Mouse (Mus musculus) granulocyte monocyte progenitor cell, adult 5-6 weeks (primary cell): ENCODE data around the gene Amdhd1. TPM values are rescaled to one million over a fixed set of nuclear protein-coding genes. Genes with fewer than 3 reads are reported as not detected.

Experiments
- ATAC-seq: replicated peaks from 2 replicates; pipeline ENCODE4 v1.8.0; 2016; ENCODE audit warnings: mild to moderate bottlenecking, moderate TSS enrichment, inconsistent platforms; ENCODE audit not compliant: poor library complexity, severe bottlenecking
- total RNA-seq, 2 experiments: library from RNA; stranded (forward) in 1 of 2; stranded (reverse) in 1 of 2; fragments of 200-712, 200-1000 nt in 1 of 2; fragments of >200 nt in 1 of 2; fragmentation: Nextera tagmentation in 1 of 2; gene quantifications; 2 replicates each; pipeline ENCODE4 v1.2.3; 2014 to 2017

Gene Amdhd1
- total RNA-seq, 2 experiments from 2014 or later: not detected

GRCm38 (mm10) chr10:93485055-93485691 lies 54.7 kb downstream of the Amdhd1 start:
- ATAC-seq: no peak

- no peak for ATAC-seq
These were observed 55.3 kb downstream of the Amdhd1 start for GRCm38 (mm10) chr10:93484511-93484910.

Other genes with a start within 250 kb of the Amdhd1 start
- 32.0 and 34.6 TPM in 2 replicates for gene Elk3, start 228.9 kb downstream of the Amdhd1 start, total RNA-seq (2014; fragmentation: Nextera tagmentation)
- 16.3 and 19.0 TPM in 2 replicates for gene Elk3, start 228.9 kb downstream of the Amdhd1 start, total RNA-seq (2017)
- gene Lta4h, start 86.6 kb downstream of the Amdhd1 start, total RNA-seq (2014; fragmentation: Nextera tagmentation): 753 and 1,014 TPM in 2 replicates
- gene Lta4h, start 86.6 kb downstream of the Amdhd1 start, total RNA-seq (2017): 752 and 880 TPM in 2 replicates
- 0.51 and 2.0 TPM in 2 replicates for gene Hal, start 51.3 kb downstream of the Amdhd1 start, total RNA-seq (2014; fragmentation: Nextera tagmentation)
- gene Hal, start 51.3 kb downstream of the Amdhd1 start, total RNA-seq (2017): 0.57 and 1.2 TPM in 2 replicates
- gene Ccdc38, start 599 bp upstream of the Amdhd1 start, total RNA-seq (2014; fragmentation: Nextera tagmentation): 0.13 TPM in 1 of 2 replicates, not detected in the other
- gene Ccdc38, start 599 bp upstream of the Amdhd1 start, total RNA-seq (2017): 0.26 and 2.6 TPM in 2 replicates
- gene Snrpf, start 49.7 kb upstream of the Amdhd1 start, total RNA-seq (2014; fragmentation: Nextera tagmentation): 231 and 253 TPM in 2 replicates
- gene Snrpf, start 49.7 kb upstream of the Amdhd1 start, total RNA-seq (2017): 215 and 233 TPM in 2 replicates
- gene Ntn4, start 100.6 kb upstream of the Amdhd1 start, total RNA-seq (2014; fragmentation: Nextera tagmentation): not detected in 2 replicates
- not detected in 2 replicates for gene Ntn4, start 100.6 kb upstream of the Amdhd1 start, total RNA-seq (2017)